Mouse (Mus musculus) liver, embryonic 14.5 days (tissue): ENCODE data around the gene Klhdc8a.

Experiments used
- CTCF ChIP-seq: IDR thresholded peaks from 2 replicates; pipeline ENCODE4 v1.5.1; 2016; ENCODE audit warnings: antibody characterized with exemption, low read depth, control low read depth
- EP300 ChIP-seq: IDR thresholded peaks from 2 replicates; pipeline ENCODE4 v1.6.1; 2016; ENCODE audit warnings: antibody characterized with exemption, low read depth

GRCm38 (mm10) chr1:132342518-132342917 lies 44.1 kb downstream of the Klhdc8a start:
- TF ChIP-seq CTCF (no peak), EP300 (no peak)
